Mouse (Mus musculus) megakaryocyte-erythroid progenitor cell, adult 5-6 weeks (primary cell): ENCODE measurements around the gene Zfp42. TPM values are rescaled to one million over a fixed set of nuclear protein-coding genes. Genes with fewer than 3 reads are reported as not detected.

Source experiments
- ATAC-seq: replicated peaks from 2 replicates; pipeline ENCODE4 v1.8.0; 2016; ENCODE audit warnings: mild to moderate bottlenecking, inconsistent platforms; ENCODE audit not compliant: severe bottlenecking, poor library complexity, low FRiP score, low TSS enrichment
- total RNA-seq, 2 experiments: library from RNA; stranded (forward) in 1 of 2; stranded (reverse) in 1 of 2; fragments of 200-1000, 215-1000 nt in 1 of 2; fragments of >200 nt in 1 of 2; fragmentation: Nextera tagmentation in 1 of 2; gene quantifications; 2 replicates each; pipeline ENCODE4 v1.2.3; 2014 to 2017

Gene Zfp42
- total RNA-seq, 2 experiments from 2014 or later = not detected

DNA sequence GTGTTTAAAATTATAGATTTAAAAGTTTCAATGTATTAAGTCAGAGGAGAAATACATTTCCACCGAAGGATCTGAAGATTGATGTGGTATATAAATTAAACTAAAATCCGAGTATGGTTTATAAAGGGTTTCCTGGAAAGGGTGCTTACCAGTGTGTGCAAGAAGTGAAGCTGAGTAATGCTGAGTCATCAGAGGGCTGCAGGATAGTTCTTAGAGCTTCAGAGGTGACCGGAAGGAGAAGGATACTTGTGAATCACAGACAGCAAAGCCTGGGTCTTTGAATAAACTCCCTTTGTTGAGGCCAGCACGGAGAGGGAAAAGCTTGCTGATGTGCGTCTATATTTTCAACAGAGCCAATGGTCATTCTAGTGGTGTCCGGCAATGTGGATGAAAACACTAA is 45.8 kb downstream of the Zfp42 start:
- no peak for ATAC-seq

DNA sequence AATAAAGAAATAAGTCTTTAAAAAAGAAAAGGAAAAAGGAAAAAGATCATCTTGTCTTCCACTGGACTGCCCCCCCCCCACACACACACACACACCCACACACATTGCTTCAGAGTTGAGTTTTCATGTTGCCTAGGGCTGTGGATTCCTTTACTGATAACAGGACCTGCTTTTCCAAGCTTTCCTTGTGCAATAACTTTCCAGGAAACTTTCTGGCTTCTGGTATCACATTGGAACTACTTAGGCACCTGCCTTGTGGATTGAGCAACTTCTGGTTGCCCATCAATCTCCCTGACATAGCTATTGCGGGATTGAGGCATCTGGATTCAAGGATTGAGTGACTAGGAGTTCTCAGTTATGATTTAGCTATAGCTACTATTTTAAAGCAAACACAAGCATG is 48.9 kb downstream of the Zfp42 start:
- no peak for ATAC-seq

DNA sequence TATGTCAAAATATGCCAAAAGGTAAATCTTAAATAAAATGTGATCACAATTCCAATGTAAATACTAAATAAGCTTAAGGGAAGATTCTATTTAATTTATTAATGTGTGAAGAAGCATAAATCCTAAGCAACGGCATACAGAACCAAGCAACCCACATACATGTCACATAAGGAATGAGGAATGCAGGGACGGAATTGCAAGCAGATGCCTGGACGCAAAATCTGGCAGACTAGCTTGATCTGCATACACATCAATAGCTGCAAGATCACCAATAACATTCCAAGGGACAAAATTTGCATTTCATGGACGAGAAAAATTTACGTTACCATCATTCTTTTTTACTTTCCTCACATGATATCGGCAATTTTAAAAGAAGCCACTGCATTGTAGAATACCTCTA is 51.1 kb downstream of the Zfp42 start:
- no peak for ATAC-seq

DNA sequence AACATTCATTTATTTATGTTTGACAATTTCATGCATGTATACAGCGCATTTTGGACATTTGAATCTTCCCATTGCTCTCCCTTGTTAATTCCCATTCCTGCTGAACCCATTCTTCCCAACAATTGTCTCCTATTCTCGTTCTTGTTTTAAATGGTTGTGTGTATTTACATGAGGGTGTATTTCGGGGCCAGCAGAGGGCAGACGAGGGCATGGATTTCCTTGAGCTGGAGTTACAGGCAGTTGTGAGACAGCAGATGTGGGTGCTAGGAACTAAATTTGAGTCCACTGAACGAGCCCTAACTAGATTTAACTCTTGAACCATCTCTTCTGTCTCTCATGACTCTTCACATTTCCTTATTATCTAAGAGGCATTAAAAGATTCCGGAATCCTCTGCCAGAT is 55.1 kb downstream of the Zfp42 start:
- ATAC-seq = no peak

DNA sequence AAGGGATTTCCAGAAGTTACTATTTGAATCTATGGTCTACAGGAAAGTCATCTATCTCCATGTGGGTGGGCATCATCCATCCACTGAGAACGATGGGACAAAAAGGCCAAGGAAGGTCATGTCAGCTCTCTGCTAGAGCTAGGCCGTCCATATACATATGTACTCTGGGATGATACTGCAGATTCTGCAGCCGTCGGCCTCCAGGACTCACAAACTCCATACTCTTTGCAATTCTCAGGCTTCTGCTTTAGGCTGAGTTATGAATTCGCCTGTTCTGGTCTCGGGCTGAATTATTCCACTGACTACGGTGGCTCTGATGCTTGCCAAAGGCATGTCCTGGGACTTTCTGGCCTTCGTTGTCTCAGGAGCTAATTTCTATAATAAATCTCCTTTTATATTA is 58.1 kb downstream of the Zfp42 start:
- ATAC-seq = no peak

Other genes with a start within 250 kb of the Zfp42 start
- gene Triml1, start 165.5 kb downstream of the Zfp42 start, total RNA-seq (2014; fragmentation: Nextera tagmentation) = not detected in 2 replicates
- gene Triml1, start 165.5 kb downstream of the Zfp42 start, total RNA-seq (2017) = not detected in 2 replicates
- not detected in 2 replicates for gene Triml2, start 126.4 kb downstream of the Zfp42 start, total RNA-seq (2014; fragmentation: Nextera tagmentation)
- gene Triml2, start 126.4 kb downstream of the Zfp42 start, total RNA-seq (2017) = not detected in 2 replicates
- gene Adam26b, start 221.1 kb upstream of the Zfp42 start, total RNA-seq (2014; fragmentation: Nextera tagmentation) = not detected in 2 replicates
- gene Adam26b, start 221.1 kb upstream of the Zfp42 start, total RNA-seq (2017) = not detected in 2 replicates